Mouse (Mus musculus) embryonic facial prominence, embryonic 15.5 days (tissue): ENCODE measurements at regions not wholly inside any gene's neighbourhood (a gene's known extent, or its start where the extent isn't known, plus 50 kb on each side); places are given as distances from the start of the nearest gene placed in this dataset.

ENCODE experiments used
- ATAC-seq: fragments of 200-750 bp; cut with Nextera tagmentation; 2 replicates; pipeline ENCODE4 v1.8.0; 2017; ENCODE audit warnings: low read depth, moderate TSS enrichment; ENCODE audit not compliant: insufficient number of reproducible peaks, low FRiP score, low TSS enrichment
- H3K27ac ChIP-seq: fragments of 300-500 bp; sonication (generic); replicated peaks from 2 replicates; pipeline ENCODE4 v1.5.1; 2015; ENCODE audit warnings: mild to moderate bottlenecking, inconsistent platforms
- H3K27me3 ChIP-seq: fragments of 300-500 bp; sonication (generic); 2 replicates; pipeline ENCODE4 v1.6.1; 2015; ENCODE audit warnings: inconsistent platforms
- H3K36me3 ChIP-seq: fragments of 300-500 bp; sonication (generic); 2 replicates; pipeline ENCODE4 v1.6.1; 2015; ENCODE audit warnings: mild to moderate bottlenecking, inconsistent platforms
- H3K4me1 ChIP-seq: fragments of 300-500 bp; sonication (generic); 2 replicates; pipeline ENCODE4 v1.6.1; 2015; ENCODE audit warnings: inconsistent platforms
- H3K4me2 ChIP-seq: fragments of 300-500 bp; sonication (generic); replicated peaks from 2 replicates; pipeline ENCODE4 v1.6.1; 2015; ENCODE audit warnings: mild to moderate bottlenecking, inconsistent platforms
- H3K4me3 ChIP-seq: fragments of 300-500 bp; sonication (generic); replicated peaks from 2 replicates; pipeline ENCODE4 v1.5.1; 2015; ENCODE audit warnings: mild to moderate bottlenecking, inconsistent platforms
- H3K9ac ChIP-seq: fragments of 300-500 bp; sonication (generic); 2 replicates; pipeline ENCODE4 v1.6.1; 2015; ENCODE audit warnings: inconsistent platforms
- H3K9me3 ChIP-seq: fragments of 300-500 bp; sonication (generic); replicated peaks from 2 replicates; pipeline ENCODE4 v1.6.1; 2016; ENCODE audit warnings: inconsistent platforms
- WGBS: fragments of 180-500 bp; shearing (Covaris S2); methylation state at CpG from one replicate; pipeline ENCODE4 v1.1.7; 2015; 5-methylcytosine and 5-hydroxymethylcytosine counted together

GRCm38 (mm10) chr1:19662779-19663178 is 454.1 kb downstream of the Tfap2b start:
- Histone ChIP-seq H3K27me3 (no peaks in the 10 kb centered on the region), H3K9me3 (no peaks in the 10 kb centered on the region), H3K4me3 (no peak overlapping the region), H3K4me1 (no peaks in the 10 kb centered on the region), H3K36me3 (no peaks in the 10 kb centered on the region), H3K27ac (no peak overlapping the region), H3K4me2 (no peak overlapping the region), H3K9ac (no peak overlapping the region)
- 90% methylated on average over 2 of the region's 2 CpGs for WGBS
- ATAC-seq, result no peak

- Histone ChIP-seq H3K9ac (no peak overlapping the region), H3K27me3 (no peaks in the 10 kb centered on the region), H3K27ac (no peak overlapping the region), H3K36me3 (no peaks in the 10 kb centered on the region), H3K9me3 (no peaks in the 10 kb centered on the region), H3K4me2 (no peak overlapping the region), H3K4me3 (no peak overlapping the region), H3K4me1 (peaks cover 6% of the 10 kb centered on the region; the same call in 1 of the 2 replicates)
- no peak for ATAC-seq
- 14% methylated on average over 8 of the region's 8 CpGs for WGBS
Measured at GRCm38 (mm10) chr1:19673448-19674396, 465.0 kb downstream of the Tfap2b start.

- no peaks in the 10 kb centered on the region for H3K36me3 ChIP-seq
- no peak overlapping the region for H3K4me2 ChIP-seq
- H3K4me3 ChIP-seq, result no peak overlapping the region
- no peaks in the 10 kb centered on the region for H3K27me3 ChIP-seq
- H3K27ac ChIP-seq, result no peak overlapping the region
- H3K9me3 ChIP-seq, result no peaks in the 10 kb centered on the region
- no peak for ATAC-seq
- no peak overlapping the region for H3K9ac ChIP-seq
- peaks cover 6% of the 10 kb centered on the region; the same call in 1 of the 2 replicates for H3K4me1 ChIP-seq
- WGBS, result 23% methylated on average over 3 of the region's 3 CpGs
Measured at GRCm38 (mm10) chr1:19674397-19674770, 465.7 kb downstream of the Tfap2b start.

- no peak overlapping the region for H3K9ac ChIP-seq
- no peak overlapping the region for H3K27ac ChIP-seq
- H3K4me3 ChIP-seq, result no peak overlapping the region
- no peaks in the 10 kb centered on the region for H3K36me3 ChIP-seq
- whole genome bisulfite sequencing, result 34% methylated on average over 12 of the region's 12 CpGs
- H3K4me1 ChIP-seq, result no peaks in the 10 kb centered on the region
- no peaks in the 10 kb centered on the region for H3K27me3 ChIP-seq
- H3K4me2 ChIP-seq, result no peak overlapping the region
- ATAC-seq, result no peak
- H3K9me3 ChIP-seq, result no peaks in the 10 kb centered on the region
Measured at GRCm38 (mm10) chr1:19681024-19681778, 472.5 kb downstream of the Tfap2b start.
